Mouse (Mus musculus): ENCODE data around the gene Krt2. TPM values are rescaled to one million over a fixed set of nuclear protein-coding genes. Genes with fewer than 3 reads are reported as not detected.

Krt2 gene
- total RNA-seq, 1 experiment from 2014 or later = not detected

DNA sequence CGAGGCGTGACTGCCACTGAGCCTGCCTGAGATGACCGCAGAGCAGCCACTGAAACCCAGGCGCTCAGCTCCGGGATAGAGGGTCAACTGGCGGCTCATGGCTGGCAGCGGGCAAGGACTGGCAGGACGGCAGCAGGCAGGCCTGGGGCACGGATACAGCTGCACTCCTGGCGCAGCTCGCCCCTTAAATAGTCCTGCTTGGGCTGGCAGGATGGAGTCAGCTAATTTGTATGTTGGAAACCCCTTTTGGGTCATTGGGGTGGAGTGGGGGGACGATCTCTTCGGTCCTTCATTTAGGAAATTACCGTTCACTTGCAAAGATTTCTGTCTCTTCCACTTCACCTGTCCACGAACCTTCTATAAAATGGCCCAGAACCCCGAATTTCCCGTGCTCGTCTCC is 31.6 kb downstream of the Krt2 start, which contains the start of gene Krt72:
Gene Krt72 (minus strand): TSS at position 101 of the 400 bp plus-strand sequence.
- ATAC-seq (replicated peaks; ENCODE audit: insufficient number of reproducible peaks, low FRiP score, low TSS enrichment, poor library complexity, severe bottlenecking) = no peak

- no peak for ATAC-seq (replicated peaks; ENCODE audit: insufficient number of reproducible peaks, low FRiP score, low TSS enrichment, poor library complexity, severe bottlenecking)
Observed at GRCm38 (mm10) chr15:101773420-101773819, 44.5 kb downstream of the Krt2 start.

GRCm38 (mm10) chr15:101772711-101773081 is 45.3 kb downstream of the Krt2 start:
- peak; percentile 89 for ATAC-seq (replicated peaks; ENCODE audit: insufficient number of reproducible peaks, low FRiP score, low TSS enrichment, poor library complexity, severe bottlenecking)

DNA sequence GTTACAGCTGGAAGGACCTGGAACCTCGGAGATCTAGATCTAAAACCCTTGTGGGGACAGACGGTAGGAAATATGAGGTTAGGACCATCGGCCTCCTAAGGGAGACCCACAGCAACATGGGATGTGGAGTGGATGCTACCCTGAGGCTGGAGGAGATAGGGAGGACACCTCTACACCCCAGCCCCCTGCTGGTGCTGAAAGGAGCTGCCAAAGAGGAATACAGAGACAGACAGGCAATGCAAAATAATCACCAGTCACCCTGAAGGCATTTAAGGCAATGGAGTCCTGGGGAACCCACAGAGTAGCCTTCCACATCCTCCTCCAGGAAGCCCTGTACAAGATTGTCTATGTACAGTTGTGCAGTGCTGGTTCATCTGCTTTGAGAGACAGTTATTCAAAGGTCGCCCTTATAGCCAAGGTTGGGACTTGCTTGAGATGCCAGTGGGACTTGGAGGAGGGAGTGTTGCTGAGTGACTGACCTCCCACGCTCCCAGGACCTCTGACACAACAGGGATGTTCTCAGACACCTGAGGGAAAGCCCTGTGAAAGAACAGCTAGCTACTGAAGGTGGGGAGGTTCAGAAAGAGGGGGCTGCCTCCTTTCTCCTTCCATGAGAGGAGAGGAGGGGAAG is 45.8 kb downstream of the Krt2 start:
- no peak for ATAC-seq (replicated peaks; ENCODE audit: insufficient number of reproducible peaks, low FRiP score, low TSS enrichment, poor library complexity, severe bottlenecking)

DNA sequence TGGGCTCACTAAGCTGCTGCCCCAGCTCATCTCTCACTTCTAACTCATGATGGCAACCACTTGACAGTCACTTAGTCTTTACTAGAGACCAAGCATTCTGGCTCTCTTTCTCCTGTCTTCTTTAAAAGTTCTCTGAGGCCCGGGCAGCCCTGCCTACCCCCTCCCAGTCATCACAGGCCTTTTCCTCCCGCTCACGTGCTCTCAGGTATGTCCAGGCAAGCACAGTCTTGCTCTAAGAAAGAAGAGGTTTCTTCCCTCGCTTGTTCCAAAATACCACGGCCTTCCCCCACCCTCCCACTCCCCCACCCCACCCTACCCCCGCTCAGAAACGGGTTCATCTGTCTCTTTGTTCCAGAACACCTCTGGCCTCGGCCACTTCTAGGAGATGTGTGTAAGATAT is 47.7 kb downstream of the Krt2 start:
- no peak for ATAC-seq (replicated peaks; ENCODE audit: insufficient number of reproducible peaks, low FRiP score, low TSS enrichment, poor library complexity, severe bottlenecking)

Other genes with a start within 250 kb of the Krt2 start
- not detected in 3 replicates for gene Krt75, start 244.3 kb downstream of the Krt2 start, total RNA-seq (2017)
- not detected in 3 replicates for gene Gm5414, start 190.0 kb downstream of the Krt2 start, total RNA-seq (2017)
- gene Gm5478, start 170.8 kb downstream of the Krt2 start, total RNA-seq (2017) = not detected in 3 replicates
- gene Krt6b, start 137.9 kb downstream of the Krt2 start, total RNA-seq (2017) = not detected in 3 replicates
- not detected in 3 replicates for gene Krt6a, start 123.9 kb downstream of the Krt2 start, total RNA-seq (2017)
- not detected in 3 replicates for gene Krt5, start 105.3 kb downstream of the Krt2 start, total RNA-seq (2017)
- gene Krt71, start 75.1 kb downstream of the Krt2 start, total RNA-seq (2017) = not detected in 3 replicates
- not detected in 3 replicates for gene Krt72, start 31.7 kb downstream of the Krt2 start, total RNA-seq (2017)
- not detected in 3 replicates for gene Krt73, start 15.8 kb downstream of the Krt2 start, total RNA-seq (2017)
- not detected in 3 replicates for gene Krt1, start 32.6 kb upstream of the Krt2 start, total RNA-seq (2017)
- not detected in 3 replicates for gene Krt77, start 51.5 kb upstream of the Krt2 start, total RNA-seq (2017)
- gene Krt76, start 74.8 kb upstream of the Krt2 start, total RNA-seq (2017) = not detected in 3 replicates
- not detected in 3 replicates for gene Krt4, start 106.6 kb upstream of the Krt2 start, total RNA-seq (2017)
- not detected in 3 replicates for gene Krt79, start 122.2 kb upstream of the Krt2 start, total RNA-seq (2017)
- not detected in 3 replicates for gene Krt78, start 136.1 kb upstream of the Krt2 start, total RNA-seq (2017)
- gene Krt8, start 186.3 kb upstream of the Krt2 start, total RNA-seq (2017) = 0.19 to 0.68 TPM in 2 of 3 replicates, not detected in the other
- 1.1 to 4.4 TPM (median 3.5 TPM) in 3 replicates for gene Krt18, start 210.0 kb upstream of the Krt2 start, total RNA-seq (2017)